8 mouse cellular contexts compared by ENCODE assay signal in genomic region chr11:102217876-102218430, GRCm38 (mm10). TPM values are rescaled to one million over a fixed set of nuclear protein-coding genes. Genes with fewer than 3 reads are reported as not detected.
A peak's percentile ranks its signal among the peaks of the same experiment; 100 is the strongest.
DNase-seq lines count a peak whose midpoint lies in the region; ATAC-seq and TF ChIP-seq lines count a peak whose summit lies in the region.

No protein-coding gene starts in this region.

- no peak for ATAC-seq in G1E (ENCODE audit: extremely low read depth, insufficient number of reproducible peaks, low FRiP score, poor library complexity, severe bottlenecking)
- no peak for ATAC-seq in hindbrain, embryonic 11.5 days (ENCODE audit: low FRiP score)
- ATAC-seq in liver, embryonic 14.5 days (ENCODE audit: insufficient read depth): no peak
- no peak for ATAC-seq in granulocyte monocyte progenitor cell, adult 5-6 weeks (replicated peaks; ENCODE audit: poor library complexity, severe bottlenecking)
- ATAC-seq in monocyte, adult 5-6 weeks (replicated peaks; ENCODE audit: insufficient number of reproducible peaks, low FRiP score, low TSS enrichment, poor library complexity, severe bottlenecking): no peak

- 70% methylated on average over 7 of the region's 7 CpGs for WGBS in hindbrain, embryonic 11.5 days
- WGBS in liver, embryonic 14.5 days (ENCODE audit: insufficient replicate concordance): 42% methylated on average over 7 of the region's 7 CpGs

- peak overlapping the region; percentile 75 for H3K27ac ChIP-seq in hindbrain, embryonic 11.5 days (ENCODE audit: low read depth, low read length)
- no peak overlapping the region for H3K27ac ChIP-seq in liver, embryonic 14.5 days

- H3K9ac ChIP-seq in hindbrain, embryonic 11.5 days (ENCODE audit: low read depth, low read length): peak overlapping the region; percentile 33; the same call in 1 of the 2 replicates
- no peak overlapping the region; the same call in 1 of the 2 replicates for H3K9ac ChIP-seq in liver, embryonic 14.5 days (replicated peaks)

- peak overlapping the region; percentile 27 for H3K4me2 ChIP-seq in hindbrain, embryonic 11.5 days (replicated peaks; ENCODE audit: low read depth, low read length)
- peak overlapping the region; percentile 61 for H3K4me2 ChIP-seq in liver, embryonic 14.5 days (ENCODE audit: low read depth)

- peaks cover 76% of the 10 kb centered on the region for H3K4me1 ChIP-seq in G1E (ENCODE audit: insufficient read depth, low read depth, low read length)
- peaks cover 24% of the 10 kb centered on the region for H3K4me1 ChIP-seq in hindbrain, embryonic 11.5 days (replicated peaks; ENCODE audit: control insufficient read depth, insufficient read depth, low read length)
- H3K4me1 ChIP-seq in liver, embryonic 14.5 days (replicated peaks; ENCODE audit: control insufficient read depth in 2 of 2, insufficient read depth in 2 of 2, low read length in 1 of 2): peaks cover 13 to 34% of the 10 kb centered on the region in 2 experiments

- DNase-seq in gastrocnemius, postnatal 25 days: peak; percentile 16
- DNase-seq in gastrocnemius, adult 18-20 months (ENCODE audit: low spot score): no peak
- no peak for DNase-seq in G1E (ENCODE audit: low spot score)
- DNase-seq in hindbrain, embryonic 11.5 days (ENCODE audit: low spot score): no peak
- DNase-seq in liver, embryonic 14.5 days (ENCODE audit: low read depth in 3 of 3, low spot score in 3 of 3): no peak
- DNase-seq in ovary, adult 18-20 months (ENCODE audit: low spot score): no peak

- no peak for TF ChIP-seq CTCF in G1E (IDR thresholded peaks at IDR 0.05; ENCODE audit: low read depth, low read length)
- no peak for TF ChIP-seq CTCF in liver, embryonic 14.5 days (IDR thresholded peaks at IDR 0.05; ENCODE audit: low read depth)

- TF ChIP-seq EP300 in liver, embryonic 14.5 days (IDR thresholded peaks at IDR 0.05; ENCODE audit: low read depth): no peak

- peaks cover 5% of the 10 kb centered on the region for H3K36me3 ChIP-seq in G1E (replicated peaks)
- H3K36me3 ChIP-seq in hindbrain, embryonic 11.5 days (ENCODE audit: control insufficient read depth, insufficient read depth, low read length): no peaks in the 10 kb centered on the region; the same call in 1 of the 2 replicates
- H3K36me3 ChIP-seq in liver, embryonic 14.5 days (replicated peaks; ENCODE audit: control insufficient read depth, insufficient read depth, low read depth): no peaks in the 10 kb centered on the region

- H3K27me3 ChIP-seq in G1E (ENCODE audit: insufficient read depth, low read length): peaks cover 31% of the 10 kb centered on the region
- H3K27me3 ChIP-seq in hindbrain, embryonic 11.5 days (ENCODE audit: control insufficient read depth, insufficient read depth, low read length): no peaks in the 10 kb centered on the region
- H3K27me3 ChIP-seq in liver, embryonic 14.5 days (ENCODE audit: control insufficient read depth, insufficient read depth, low read length): no peaks in the 10 kb centered on the region

- no peaks in the 10 kb centered on the region for H3K9me3 ChIP-seq in G1E (replicated peaks)
- no peaks in the 10 kb centered on the region for H3K9me3 ChIP-seq in hindbrain, embryonic 11.5 days (ENCODE audit: control insufficient read depth, low read length)
- H3K9me3 ChIP-seq in liver, embryonic 14.5 days (ENCODE audit: control insufficient read depth, low read length): no peaks in the 10 kb centered on the region

- peak overlapping the region; percentile 70; the same call in 1 of the 2 replicates for H3K4me3 ChIP-seq in G1E (ENCODE audit: low read depth, low read length)
- peak overlapping the region; percentile 22; the same call in 1 of the 2 replicates for H3K4me3 ChIP-seq in hindbrain, embryonic 11.5 days (ENCODE audit: low read depth, low read length)
- peak overlapping the region; percentile 34 to 45 for H3K4me3 ChIP-seq in liver, embryonic 14.5 days (ENCODE audit: insufficient read depth in 1 of 2, low read depth in 2 of 2, low read length in 2 of 2)

RNA-seq across cellular contexts. Expression of gene Hdac5, which starts 12.0 kb away (rescaled TPM):
- 10 to 100 TPM; 61.8 to 63.6 TPM for total RNA-seq in gastrocnemius, postnatal 25 days (2021)
- 100 to 1,000 TPM in 1 of 2 experiments, 10 to 100 TPM in 1; 73.6 to 104 TPM for total RNA-seq in gastrocnemius, adult 18-20 months (2021)
- 20.5 and 30.7 TPM in 2 replicates for total RNA-seq in G1E (2014; fragmentation: Nextera tagmentation)
- total RNA-seq in G1E (2017): 24.0 and 24.4 TPM in 2 replicates
- polyA plus RNA-seq in G1E (2012): 42.8 and 48.2 TPM in 2 replicates
- polyA plus RNA-seq in hindbrain, embryonic 11.5 days (2014; fragmentation: Nextera tagmentation; extraction: Ambion mirVana): 32.2 and 36.6 TPM in 2 replicates
- 8.8 and 10.0 TPM in 2 replicates for polyA plus RNA-seq in liver, embryonic 14.5 days (2012; rRNA removed)
- 6.4 and 7.3 TPM in 2 replicates for polyA plus RNA-seq in liver, embryonic 14.5 days (2014; fragmentation: Nextera tagmentation; extraction: Ambion mirVana)
- 28.5 and 33.5 TPM in 2 replicates for total RNA-seq in granulocyte monocyte progenitor cell, adult 5-6 weeks (2014; fragmentation: Nextera tagmentation)
- 15.8 and 26.3 TPM in 2 replicates for total RNA-seq in granulocyte monocyte progenitor cell, adult 5-6 weeks (2017)
- 46.5 to 54.0 TPM (median 51.7 TPM) in 3 replicates for total RNA-seq in monocyte, adult 5-6 weeks (2017)

RNA-seq across cellular contexts. Expression of gene G6pc3, which starts 28.5 kb away (rescaled TPM):
- 10 to 100 TPM; 37.8 to 44.5 TPM for total RNA-seq in gastrocnemius, postnatal 25 days (2021)
- total RNA-seq in gastrocnemius, adult 18-20 months (2021): 10 to 100 TPM; 60.4 to 61.1 TPM
- total RNA-seq in G1E (2014; fragmentation: Nextera tagmentation) (37.8 and 45.9 TPM in 2 replicates), G1E (2017) (12.4 and 13.1 TPM in 2 replicates)
- 14.6 and 14.8 TPM in 2 replicates for polyA plus RNA-seq in G1E (2012)
- 28.8 and 31.9 TPM in 2 replicates for polyA plus RNA-seq in hindbrain, embryonic 11.5 days (2014; fragmentation: Nextera tagmentation; extraction: Ambion mirVana)
- 12.6 and 14.8 TPM in 2 replicates for polyA plus RNA-seq in liver, embryonic 14.5 days (2012; rRNA removed)
- 7.3 and 10.1 TPM in 2 replicates for polyA plus RNA-seq in liver, embryonic 14.5 days (2014; fragmentation: Nextera tagmentation; extraction: Ambion mirVana)
- 144 TPM in 2 replicates for total RNA-seq in granulocyte monocyte progenitor cell, adult 5-6 weeks (2014; fragmentation: Nextera tagmentation)
- total RNA-seq in granulocyte monocyte progenitor cell, adult 5-6 weeks (2017): 61.1 and 61.6 TPM in 2 replicates
- 6.1 to 10.7 TPM (median 9.1 TPM) in 3 replicates for total RNA-seq in monocyte, adult 5-6 weeks (2017)

RNA-seq across cellular contexts. Expression of gene BC030867, which starts 30.7 kb away (rescaled TPM):
- total RNA-seq in gastrocnemius, postnatal 25 days (2021): not detected
- total RNA-seq in gastrocnemius, adult 18-20 months (2021): not detected
- total RNA-seq in G1E (2014; fragmentation: Nextera tagmentation): 42.5 and 45.0 TPM in 2 replicates
- total RNA-seq in G1E (2017): 4.9 and 5.7 TPM in 2 replicates
- 5.4 and 10.1 TPM in 2 replicates for polyA plus RNA-seq in G1E (2012)
- polyA plus RNA-seq in hindbrain, embryonic 11.5 days (2014; fragmentation: Nextera tagmentation; extraction: Ambion mirVana): 13.2 and 14.0 TPM in 2 replicates
- polyA plus RNA-seq in liver, embryonic 14.5 days (2012; rRNA removed): 10.9 and 11.3 TPM in 2 replicates
- polyA plus RNA-seq in liver, embryonic 14.5 days (2014; fragmentation: Nextera tagmentation; extraction: Ambion mirVana): 10.8 and 13.2 TPM in 2 replicates
- 26.7 and 28.6 TPM in 2 replicates for total RNA-seq in granulocyte monocyte progenitor cell, adult 5-6 weeks (2014; fragmentation: Nextera tagmentation)
- 5.6 and 8.6 TPM in 2 replicates for total RNA-seq in granulocyte monocyte progenitor cell, adult 5-6 weeks (2017)
- not detected in 3 replicates for total RNA-seq in monocyte, adult 5-6 weeks (2017)

RNA-seq across cellular contexts. Expression of gene Lsm12, which starts 32.9 kb away (rescaled TPM):
- total RNA-seq in gastrocnemius, postnatal 25 days (2021): 10 to 100 TPM; 79.7 to 84.2 TPM
- 100 to 1,000 TPM; 102 to 105 TPM for total RNA-seq in gastrocnemius, adult 18-20 months (2021)
- 160 and 182 TPM in 2 replicates for total RNA-seq in G1E (2014; fragmentation: Nextera tagmentation)
- 44.1 and 51.8 TPM in 2 replicates for total RNA-seq in G1E (2017)
- 114 and 136 TPM in 2 replicates for polyA plus RNA-seq in G1E (2012)
- 76.0 and 80.1 TPM in 2 replicates for polyA plus RNA-seq in hindbrain, embryonic 11.5 days (2014; fragmentation: Nextera tagmentation; extraction: Ambion mirVana)
- polyA plus RNA-seq in liver, embryonic 14.5 days (2012; rRNA removed): 10.4 and 15.4 TPM in 2 replicates
- polyA plus RNA-seq in liver, embryonic 14.5 days (2014; fragmentation: Nextera tagmentation; extraction: Ambion mirVana): 51.4 and 56.2 TPM in 2 replicates
- total RNA-seq in granulocyte monocyte progenitor cell, adult 5-6 weeks (2014; fragmentation: Nextera tagmentation): 109 and 123 TPM in 2 replicates
- total RNA-seq in granulocyte monocyte progenitor cell, adult 5-6 weeks (2017): 67.6 and 77.7 TPM in 2 replicates
- 26.7 to 93.0 TPM (median 26.9 TPM) in 3 replicates for total RNA-seq in monocyte, adult 5-6 weeks (2017)

RNA-seq across cellular contexts. Expression of gene Asb16, which starts 50.6 kb away (rescaled TPM):
- total RNA-seq in gastrocnemius, postnatal 25 days (2021): 10 to 100 TPM; 70.0 to 71.3 TPM
- 10 to 100 TPM; 86.0 to 97.5 TPM for total RNA-seq in gastrocnemius, adult 18-20 months (2021)
- total RNA-seq in G1E (2014; fragmentation: Nextera tagmentation): not detected in 2 replicates
- total RNA-seq in G1E (2017): 0.05 TPM in 1 of 2 replicates, not detected in the other
- polyA plus RNA-seq in G1E (2012): not detected in 2 replicates
- polyA plus RNA-seq in hindbrain, embryonic 11.5 days (2014; fragmentation: Nextera tagmentation; extraction: Ambion mirVana): 0.06 and 0.08 TPM in 2 replicates
- 0.39 and 0.44 TPM in 2 replicates for polyA plus RNA-seq in liver, embryonic 14.5 days (2012; rRNA removed)
- polyA plus RNA-seq in liver, embryonic 14.5 days (2014; fragmentation: Nextera tagmentation; extraction: Ambion mirVana): 0.05 and 0.08 TPM in 2 replicates
- 1.1 and 3.4 TPM in 2 replicates for total RNA-seq in granulocyte monocyte progenitor cell, adult 5-6 weeks (2014; fragmentation: Nextera tagmentation)
- total RNA-seq in granulocyte monocyte progenitor cell, adult 5-6 weeks (2017): 0.17 and 0.31 TPM in 2 replicates
- not detected in 3 replicates for total RNA-seq in monocyte, adult 5-6 weeks (2017)
